Mouse (Mus musculus) MEL-GATA-1-ER (cell line): Measurements from ENCODE around the gene Ccdc153.

Source experiments
- DNase-seq: peaks from one replicate; pipeline ENCODE4 v3.0.0-alpha.2; 2012; ENCODE audit warnings: low read depth; ENCODE audit errors: extremely low read depth

Ccdc153 gene

DNA sequence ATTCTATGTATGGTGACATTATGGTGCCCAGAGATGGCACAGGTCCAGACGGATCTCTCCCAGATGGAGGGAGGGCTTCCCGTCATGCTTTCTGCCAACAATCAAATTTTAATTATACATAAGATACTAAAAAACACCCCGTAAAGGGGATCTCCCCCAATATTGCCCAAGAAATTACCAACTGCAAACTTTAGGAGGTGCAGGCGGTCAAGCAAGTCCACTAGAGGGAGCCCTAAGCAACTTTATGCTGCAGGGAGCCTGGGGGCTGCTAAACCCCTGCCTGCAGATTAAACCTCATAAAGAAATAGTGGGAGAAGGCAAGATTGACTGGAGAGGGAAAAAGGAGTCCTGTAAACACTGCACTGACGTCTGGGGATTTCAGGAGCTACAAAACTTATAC, 1.0 kb upstream of the Ccdc153 start:
- DNase-seq: no peak

DNA sequence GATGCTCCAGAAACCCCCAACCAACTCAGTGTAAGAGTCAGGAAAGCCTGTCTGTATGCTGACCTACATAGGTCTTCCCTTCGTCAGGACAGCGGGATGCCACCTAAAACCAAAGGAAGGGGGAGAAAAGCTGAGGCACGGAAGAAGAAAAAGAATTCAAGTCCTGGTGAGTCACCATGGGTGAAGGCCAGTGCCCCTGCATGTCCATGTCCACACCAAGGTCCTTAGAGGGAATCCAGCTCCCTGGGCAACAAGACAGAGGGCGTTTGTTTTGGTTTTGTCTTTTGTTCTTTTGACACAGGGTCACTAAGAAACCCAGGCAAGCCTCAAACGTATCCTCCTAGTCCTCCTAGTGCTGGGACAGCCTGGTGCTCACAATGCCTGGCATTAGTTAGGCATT, 435 bp downstream of the Ccdc153 start:
- DNase-seq: no peak

DNA sequence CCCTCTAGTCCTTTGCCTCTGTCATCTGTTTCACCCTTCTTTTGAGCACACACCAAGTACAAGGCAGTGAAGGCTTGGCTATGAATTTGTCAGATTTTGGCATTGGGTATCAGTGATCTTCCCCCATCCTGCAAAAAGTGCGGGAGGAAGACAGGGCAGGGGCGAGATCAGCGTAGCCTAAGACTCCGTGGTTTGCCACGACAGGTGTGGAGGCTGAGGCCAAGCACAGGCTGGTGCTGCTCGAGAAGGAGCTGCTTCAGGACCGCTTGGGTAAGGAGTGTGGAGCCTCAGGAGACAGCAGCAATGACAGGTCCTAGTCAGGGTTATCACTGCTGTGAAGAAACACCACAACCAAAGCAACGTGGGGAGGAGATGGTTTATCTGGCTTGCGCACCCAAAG, 942 bp downstream of the Ccdc153 start:
- DNase-seq: no peak

DNA sequence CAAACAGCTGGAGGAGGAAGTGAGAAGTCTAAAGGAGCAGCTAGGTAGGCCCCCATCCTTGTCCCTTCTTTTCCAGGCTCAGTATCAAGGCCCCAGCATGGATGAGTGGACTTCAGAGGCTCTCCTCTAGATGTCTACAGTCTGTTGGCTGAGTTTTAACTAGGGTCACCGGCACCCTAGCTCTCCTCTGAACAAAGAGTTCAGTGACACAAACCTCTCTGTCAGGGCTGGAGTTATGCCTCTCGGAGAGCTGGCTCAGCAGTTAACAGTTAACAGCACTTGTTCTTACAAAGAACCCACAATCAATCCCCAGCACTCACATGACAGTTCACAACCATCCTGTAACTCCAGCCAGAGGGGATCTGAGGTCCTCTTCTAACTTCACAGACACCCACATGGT, 3.1 kb downstream of the Ccdc153 start:
- DNase-seq: no peak

DNA sequence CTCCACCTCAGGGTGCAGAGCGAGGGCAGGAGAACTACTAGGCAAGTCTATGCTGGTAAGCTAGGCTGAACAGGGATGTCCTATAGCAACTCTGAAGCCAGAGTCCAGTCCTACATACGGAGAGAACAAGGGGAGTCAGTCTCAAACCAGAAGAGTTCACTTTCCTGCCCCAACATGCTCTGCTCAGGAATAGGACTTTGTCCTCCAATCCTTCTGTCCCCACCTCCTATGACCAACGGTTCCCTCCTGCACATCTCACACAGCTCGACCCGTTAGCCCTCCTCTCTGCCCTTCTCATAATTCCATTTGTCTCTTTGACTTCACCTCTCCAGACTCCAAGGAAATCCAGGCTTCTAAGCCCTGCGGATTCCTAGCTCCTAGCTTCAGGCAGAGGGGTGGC, 7.4 kb downstream of the Ccdc153 start:
- DNase-seq: no peak

DNA sequence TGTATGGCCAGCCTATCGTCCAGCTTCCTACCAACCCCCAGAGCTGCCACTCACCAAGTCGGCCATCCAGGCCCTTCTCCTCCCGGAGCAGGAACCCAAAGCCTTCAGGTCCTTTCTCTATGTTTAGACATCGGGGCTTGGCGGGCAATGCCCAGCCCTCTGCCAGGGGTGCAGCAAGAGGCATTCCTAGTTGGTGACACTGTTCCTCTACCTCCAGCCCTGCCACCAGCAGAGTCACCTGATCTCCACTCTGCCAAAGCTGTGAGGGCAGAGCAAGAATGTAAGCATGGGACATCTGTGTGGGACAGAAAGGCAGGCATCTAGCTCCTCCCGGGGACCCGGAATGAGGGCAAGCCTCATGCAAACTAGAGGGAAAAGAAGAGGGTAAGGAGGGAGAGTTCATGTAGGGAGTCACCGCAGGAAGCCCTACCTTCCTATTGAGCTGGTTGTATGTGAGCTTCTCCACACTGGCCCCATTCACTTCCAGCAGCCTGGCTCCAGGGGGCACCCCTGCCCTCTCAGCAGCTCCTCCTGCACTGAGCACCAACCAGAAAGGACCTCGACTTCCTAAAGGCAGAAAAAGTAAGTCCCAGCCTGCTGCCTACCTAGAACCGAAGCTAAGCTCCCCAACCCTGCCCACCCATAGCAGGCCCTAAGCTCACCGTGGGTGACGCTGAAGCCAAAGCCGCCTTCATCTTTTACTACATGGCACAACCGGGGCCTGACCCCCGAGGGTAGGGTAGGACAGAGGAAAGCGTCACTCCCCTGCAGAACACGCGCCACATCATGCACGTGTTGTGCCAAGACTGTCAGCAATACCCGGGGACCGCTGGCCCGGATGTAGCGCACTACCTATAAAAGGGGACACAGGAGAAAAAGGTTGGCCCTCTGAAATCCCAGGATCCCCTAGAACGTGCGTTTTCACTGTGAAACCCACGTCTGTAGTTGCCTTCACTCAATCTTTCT, 9.0 kb downstream of the Ccdc153 start:
- DNase-seq: no peak

DNA sequence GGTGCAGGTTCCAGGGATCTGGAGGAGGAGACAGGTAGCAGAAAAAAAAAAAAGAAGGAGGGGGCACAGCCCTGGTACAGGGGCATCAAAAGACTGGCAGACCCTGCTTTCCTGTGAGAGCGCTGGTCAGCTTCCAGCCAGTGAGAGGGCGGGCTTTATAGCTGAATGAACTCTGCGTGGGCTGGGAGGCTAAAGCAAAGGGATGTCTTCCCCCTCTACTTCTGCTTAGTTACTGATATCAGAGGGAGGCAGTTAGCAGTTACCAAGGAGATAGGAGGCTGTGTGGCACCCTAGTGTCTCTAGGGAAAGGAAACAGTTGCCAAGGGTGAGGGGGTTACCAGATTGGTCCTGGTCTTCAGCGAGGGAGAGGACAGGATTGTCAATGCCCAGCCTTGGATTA, 10.0 kb downstream of the Ccdc153 start:
- DNase-seq: no peak

DNA sequence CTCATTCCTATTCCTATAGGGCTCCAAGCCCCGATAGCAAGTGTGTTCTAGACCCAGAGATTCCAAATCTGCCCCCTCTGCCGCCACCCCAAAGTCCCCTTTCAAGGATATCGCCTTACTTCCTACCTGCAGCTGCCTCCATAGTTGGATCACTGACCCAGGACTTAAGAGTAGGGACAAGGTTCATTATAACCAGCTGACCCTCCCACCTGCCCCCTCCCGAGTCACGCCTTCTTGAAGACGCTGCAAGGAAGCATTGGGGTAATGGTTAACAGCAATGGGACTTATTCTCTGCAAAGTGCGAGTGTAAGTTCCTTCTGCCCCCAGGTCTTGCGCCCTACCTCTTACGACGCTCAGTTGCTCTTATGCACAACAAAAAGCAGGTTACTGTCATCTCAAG, 10.8 kb downstream of the Ccdc153 start, which contains the start of gene Pdzd3:
Pdzd3 (minus strand) TSS at position 158 of the 400 bp plus-strand sequence.
- no peak for DNase-seq

DNA sequence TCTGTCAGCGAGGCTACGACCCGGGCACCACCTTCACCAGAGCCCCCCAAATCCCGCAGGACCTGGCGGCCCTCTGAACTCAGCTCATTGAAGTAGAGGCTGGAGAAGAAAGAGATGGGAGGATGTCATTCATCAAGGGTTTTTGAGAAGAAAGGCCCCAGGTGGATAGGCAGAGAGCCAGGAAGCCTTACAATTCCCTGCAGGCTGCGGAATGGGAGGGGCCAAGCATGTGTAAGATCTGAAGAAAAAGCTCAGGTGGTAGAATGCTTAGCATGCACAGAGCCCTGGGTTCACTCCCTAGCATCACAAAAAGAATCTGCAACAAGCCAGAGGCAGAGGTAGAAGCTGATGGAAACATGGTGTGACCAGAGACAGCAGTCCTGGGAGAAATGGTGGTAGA, 13.0 kb downstream of the Ccdc153 start:
- no peak for DNase-seq

DNA sequence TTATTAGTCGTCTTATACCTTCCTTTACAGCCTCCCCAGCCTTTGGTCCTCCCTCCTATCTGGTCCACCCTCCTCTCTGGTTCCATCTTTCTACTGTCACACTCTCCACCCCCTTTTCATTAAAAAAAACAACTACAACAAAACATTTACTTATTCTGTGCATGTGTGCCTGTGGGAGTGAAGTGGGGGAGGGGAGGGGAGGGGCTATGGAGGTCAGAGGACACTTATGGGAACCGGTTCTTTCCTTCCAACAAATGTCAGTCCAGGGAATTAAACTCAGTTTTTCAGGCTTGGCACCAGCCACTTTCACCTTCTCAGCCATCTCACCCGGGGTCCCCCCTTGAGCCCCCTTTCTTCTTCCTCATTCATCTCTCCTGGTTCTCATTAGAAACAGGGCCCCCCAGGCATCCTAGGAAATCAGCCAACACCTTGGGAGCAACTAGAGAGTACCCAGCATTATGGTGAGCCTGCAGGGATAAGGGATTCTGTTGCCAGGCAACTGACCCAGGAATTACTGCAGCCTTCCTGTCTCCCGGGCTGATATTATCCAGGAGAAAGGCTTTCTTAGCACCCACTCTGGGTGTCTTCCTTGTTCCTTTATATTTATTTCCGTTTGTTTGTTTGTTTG, 14.1 kb downstream of the Ccdc153 start:
- DNase-seq: no peak

DNA sequence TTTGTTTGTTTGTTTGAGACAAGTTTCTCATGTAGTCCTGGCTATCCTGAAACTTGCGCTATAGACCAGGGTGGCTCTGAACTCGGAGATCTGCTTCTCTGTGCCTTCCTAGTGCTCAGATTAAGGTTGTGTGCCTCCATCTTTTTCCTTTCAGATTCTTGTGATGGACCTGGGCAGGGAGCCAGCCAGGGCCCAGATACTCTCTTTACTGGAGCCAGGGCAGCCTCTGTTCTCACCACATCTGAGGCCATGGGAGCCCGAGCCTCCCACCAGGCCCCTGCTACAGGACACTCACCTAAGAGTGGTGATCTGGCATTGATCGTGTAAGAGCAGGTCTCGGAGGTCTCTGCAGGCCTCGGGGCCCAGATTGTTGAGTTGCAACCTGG, 14.7 kb downstream of the Ccdc153 start:
- DNase-seq: no peak

DNA sequence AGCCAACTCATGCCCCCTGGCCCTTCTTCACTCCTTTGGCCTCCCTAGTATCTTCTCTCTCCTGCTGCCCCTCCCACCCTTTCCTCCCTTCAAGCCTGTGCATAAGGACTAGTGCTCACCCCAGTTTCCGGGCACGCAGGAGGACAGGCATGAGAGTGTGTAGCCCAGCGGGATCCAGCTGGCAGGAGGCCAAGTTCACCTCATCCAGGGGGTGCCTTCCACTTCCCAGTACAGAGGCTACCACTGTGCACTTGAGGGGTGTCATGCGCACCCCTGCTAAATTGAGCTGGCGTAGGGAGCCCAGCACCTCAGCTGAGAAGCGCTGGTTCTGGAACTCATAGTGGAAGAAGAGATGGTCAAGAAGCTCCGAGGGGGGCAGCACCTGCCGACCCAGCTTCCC, 15.7 kb downstream of the Ccdc153 start:
- no peak for DNase-seq

DNA sequence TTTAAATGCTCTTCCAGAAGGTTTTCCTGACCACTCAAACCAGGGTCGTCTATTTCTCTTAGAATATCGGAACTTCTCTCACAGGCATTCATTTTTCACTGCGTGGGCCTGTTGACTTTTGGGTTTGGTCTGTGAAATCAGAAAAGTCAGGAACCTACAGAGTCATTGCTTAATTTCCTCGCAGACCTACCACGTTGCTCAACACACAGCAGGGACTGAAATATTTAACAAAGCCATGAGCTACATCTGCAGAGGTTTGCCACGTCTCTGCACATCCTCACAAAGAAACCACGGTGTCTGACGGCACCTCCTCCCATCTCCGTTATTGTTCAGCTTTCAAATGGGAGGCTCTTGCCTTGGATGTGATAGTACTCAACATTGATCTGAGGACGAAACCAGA, 18.5 kb downstream of the Ccdc153 start:
- DNase-seq: no peak

DNA sequence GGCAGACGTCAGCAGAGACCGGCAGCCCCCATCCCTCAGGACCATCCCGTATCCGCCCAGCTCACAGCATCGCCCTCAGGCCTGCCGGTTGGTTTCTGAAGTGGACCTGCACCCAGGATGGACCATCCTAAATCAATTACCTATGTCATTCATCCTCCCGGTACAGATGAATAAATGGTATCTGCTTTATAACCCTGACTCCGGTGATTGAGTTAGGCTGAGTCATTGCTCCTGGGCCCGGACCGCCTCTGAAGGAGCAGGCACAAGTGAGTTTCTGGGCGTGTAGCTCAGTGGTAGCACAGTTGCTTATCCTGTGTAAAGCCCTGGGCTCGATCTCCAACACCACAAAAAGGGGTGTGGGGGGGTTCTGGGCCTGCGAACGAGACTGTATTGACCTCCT, 20.9 kb downstream of the Ccdc153 start:
- DNase-seq: no peak

DNA sequence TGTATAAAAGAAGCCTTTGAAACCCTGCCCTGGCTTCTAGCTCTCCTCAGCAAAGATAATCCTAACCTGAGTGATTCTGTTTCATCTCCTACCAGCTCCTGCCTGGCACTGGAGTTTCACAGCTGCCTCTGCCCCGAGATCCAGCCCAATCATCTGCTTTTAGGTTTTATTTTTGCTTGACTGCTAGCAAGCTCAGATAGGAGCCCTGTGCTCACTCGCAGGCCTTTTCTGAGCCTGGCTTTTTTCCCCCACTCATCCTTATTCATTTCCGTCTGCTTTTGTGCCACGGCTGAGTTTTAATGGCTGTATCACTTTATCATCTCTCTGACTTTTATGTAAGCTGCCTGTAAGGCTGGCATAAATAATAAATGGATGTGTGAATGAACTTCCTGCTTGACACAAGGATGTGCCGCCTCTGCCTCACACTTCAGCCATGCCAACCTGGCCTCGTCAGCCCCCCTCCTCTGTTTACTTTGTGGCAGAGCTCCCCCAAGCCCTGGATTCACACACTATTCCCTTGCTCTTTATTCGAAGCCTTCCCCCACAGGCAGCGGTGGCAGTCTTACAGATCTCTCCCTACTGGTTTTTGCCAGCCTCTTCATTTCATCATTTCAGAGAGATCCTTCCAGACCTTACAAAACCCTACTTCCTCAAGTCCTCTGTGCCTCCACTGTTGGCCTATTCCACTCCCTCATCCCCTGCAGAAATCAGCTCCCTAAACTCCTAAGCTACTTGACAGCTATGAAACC, 26.2 kb downstream of the Ccdc153 start:
- DNase-seq: no peak

DNA sequence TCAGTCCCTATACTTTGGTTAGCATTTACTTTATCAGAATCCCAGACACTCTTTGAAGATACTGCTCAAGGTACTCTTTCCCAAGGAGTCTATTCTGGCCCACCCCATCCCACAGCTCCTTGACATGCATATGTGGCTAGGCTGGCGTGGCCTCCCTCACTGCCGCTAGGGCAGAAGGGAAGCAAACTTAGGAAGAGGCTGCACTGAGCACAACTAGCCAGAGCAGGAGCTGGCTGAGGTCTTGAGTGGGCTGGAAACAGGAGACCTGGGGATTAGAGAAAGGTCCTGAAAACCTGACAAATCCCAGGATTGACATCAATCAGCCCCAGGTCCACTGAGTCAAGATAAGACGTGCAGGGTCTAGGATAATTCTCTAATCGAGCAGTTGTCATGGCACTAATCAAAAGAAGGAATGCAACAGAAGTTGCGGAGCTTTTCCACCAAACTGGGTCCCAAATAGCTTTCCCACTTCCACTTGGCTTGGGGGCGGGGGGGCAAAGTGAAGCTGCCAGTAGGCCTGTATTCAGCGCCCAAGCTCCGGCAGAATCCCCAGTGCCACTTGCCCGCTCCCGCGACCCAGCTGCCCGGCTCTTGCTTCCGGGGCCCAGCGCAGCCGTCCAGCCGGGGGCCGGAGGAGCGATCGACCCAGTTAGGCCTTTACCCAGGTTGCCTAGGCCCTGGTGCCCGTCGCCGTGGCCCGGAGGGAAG, 27.0 kb downstream of the Ccdc153 start:
- DNase-seq: no peak

DNA sequence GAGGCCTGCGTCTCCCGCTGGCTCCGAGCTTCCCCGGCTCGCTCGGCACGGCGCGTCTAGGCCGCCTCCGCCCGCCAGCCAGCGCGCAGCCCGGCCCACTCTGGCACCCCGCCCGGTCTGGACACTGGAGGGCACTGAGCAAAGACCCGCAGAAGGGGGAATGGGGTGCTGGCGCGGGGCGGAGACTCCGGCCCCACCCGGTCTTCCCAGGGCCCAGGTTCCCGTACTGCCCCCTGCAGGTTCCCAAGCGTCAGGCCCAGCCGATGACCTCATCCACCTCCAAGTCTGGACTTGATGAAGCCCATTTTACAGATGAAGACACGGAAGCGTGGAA, 27.5 kb downstream of the Ccdc153 start:
- peak; percentile 66 for DNase-seq

DNA sequence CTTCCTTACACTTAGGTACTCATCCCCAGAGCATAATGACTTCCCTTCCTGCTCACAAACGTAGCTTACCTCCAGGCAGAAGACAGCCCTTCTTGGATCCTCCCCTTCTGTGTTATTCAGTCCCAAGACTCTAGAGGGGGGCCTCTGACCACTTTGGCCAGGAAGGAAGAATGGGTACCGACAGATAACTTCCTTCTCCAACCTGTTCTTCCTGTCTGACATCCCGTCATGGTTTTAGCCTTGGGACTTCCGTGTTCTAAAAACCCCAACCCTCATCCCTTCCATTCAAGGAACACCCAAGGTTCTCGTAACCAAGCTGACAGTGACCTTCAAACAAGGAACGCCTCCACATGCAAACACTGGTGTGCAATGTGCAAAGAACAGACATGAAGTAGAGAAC, 28.0 kb downstream of the Ccdc153 start, which contains the start of gene Nlrx1:
Nlrx1 (minus strand) TSS at position 168 of the 400 bp plus-strand sequence.
- peak; percentile 72 for DNase-seq

DNA sequence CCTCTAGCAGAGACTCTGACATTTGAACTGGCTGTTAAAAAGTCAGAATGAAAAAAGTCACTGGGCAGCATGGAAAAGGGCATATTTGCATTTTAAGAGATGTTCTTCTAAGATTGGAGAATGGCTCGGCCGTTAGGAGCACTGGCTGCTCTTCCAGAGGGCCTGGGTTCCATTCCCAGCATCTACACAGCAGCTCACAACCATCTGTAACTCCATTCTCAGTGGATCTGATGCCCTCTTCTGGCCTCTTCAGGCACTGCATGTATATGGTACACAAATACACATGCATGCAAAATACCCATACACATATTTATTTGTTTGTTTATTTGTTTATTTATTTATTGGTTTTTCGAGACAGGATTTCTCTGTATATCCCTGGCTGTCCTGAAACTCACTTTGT, 28.6 kb downstream of the Ccdc153 start:
- DNase-seq: peak; percentile 41

DNA sequence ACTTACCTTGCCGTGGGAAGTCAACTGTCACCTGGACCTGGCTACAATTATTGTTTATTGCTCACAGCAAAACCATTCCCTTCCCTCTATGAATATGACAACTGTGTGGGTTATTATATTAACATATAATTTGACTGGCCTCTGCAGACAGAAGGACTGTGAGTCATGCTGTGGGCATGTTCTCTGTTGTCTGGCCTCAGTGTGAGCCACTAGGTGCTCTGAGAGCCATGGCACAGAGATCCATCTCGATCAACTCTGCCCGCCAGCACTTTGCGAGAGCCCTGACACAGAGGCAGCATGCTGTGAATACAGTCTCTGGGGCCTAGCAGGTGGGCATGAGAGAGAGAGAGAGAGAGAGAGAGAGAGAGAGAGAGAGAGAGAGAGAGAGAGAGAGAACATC, 29.5 kb downstream of the Ccdc153 start:
- DNase-seq: no peak

DNA sequence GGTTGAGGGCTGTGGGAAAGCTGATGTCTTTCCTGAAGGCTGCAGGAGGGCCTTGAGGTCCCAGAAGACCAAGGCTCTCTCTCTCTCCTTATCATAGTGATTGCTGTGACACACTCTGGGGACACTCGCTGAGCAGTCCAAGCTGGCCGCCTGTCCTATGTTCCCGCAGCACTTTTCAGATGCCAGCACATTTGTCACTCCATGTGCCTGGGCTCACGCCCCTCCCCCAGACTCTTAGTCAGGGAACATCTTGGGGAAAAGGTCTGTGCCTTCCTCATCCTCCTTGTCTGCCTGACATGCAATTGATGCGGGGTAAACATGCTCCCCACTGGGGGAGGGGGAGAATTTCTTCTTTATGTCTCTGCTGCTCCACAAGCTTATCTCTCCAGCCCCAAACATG, 42.7 kb downstream of the Ccdc153 start:
- DNase-seq: no peak
